Mouse (Mus musculus): ENCODE measurements at regions not wholly inside any gene's neighbourhood (a gene's known extent, or its start where the extent isn't known, plus 50 kb on each side); places are given as distances from the start of the nearest gene placed in this dataset.

DNA sequence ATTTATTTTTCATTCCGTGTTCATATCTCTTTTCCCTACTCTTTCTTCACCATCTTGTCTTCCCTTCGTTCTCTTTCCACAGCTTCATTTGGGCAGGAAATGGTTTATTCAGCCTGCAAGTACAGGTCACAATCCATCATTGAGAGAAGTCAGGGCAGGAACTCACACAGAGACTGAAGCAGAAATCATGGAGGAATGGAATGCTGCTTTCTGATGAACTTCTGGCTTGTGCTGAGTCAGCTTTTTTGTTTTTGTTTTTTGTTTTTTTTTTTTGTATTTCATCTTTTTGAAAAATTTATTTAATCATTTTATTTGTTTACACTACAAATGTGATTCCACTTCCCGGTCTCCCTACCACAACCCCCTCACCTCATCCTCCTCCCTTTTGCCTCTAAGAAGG is 51.2 kb upstream of the Suclg2 start:
- no peaks in the 10 kb centered on the region for H3K27me3 ChIP-seq
- H3K9me3 ChIP-seq = no peaks in the 10 kb centered on the region
- H3K4me1 ChIP-seq = no peaks in the 10 kb centered on the region
- no peak overlapping the region for H3K4me3 ChIP-seq
- H3K9ac ChIP-seq = no peak overlapping the region
- H3K27ac ChIP-seq = no peak overlapping the region
- ATAC-seq (ENCODE audit: borderline replicate concordance, extremely low read depth, low FRiP score, low TSS enrichment) = no peak
- H3K4me2 ChIP-seq = no peak overlapping the region
- no peaks in the 10 kb centered on the region for H3K36me3 ChIP-seq
- WGBS = 49% methylated on average over 3 of the region's 3 CpGs

DNA sequence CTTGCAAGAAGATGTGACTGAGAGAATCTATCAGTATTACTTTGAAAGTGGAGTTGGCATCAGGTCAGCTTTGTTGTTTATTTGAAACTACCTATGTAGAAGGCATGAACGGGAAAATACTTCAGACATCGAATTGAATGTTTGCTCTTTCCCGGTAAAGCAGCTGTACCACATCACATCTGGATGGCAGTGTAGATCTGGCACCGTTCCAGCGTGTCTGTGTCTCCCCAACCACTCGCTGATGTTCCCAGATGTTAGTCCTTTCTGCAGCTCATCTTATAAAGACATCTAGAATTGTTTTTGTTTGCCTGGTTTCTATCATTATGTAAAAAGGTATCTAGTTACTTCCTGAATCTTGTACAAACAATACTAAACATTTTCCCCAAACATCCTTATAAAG is 83.1 kb upstream of the Suclg2 start:
- Histone ChIP-seq H3K4me2 (no peak overlapping the region), H3K36me3 (no peaks in the 10 kb centered on the region), H3K27me3 (no peaks in the 10 kb centered on the region), H3K4me3 (no peak overlapping the region), H3K27ac (no peak overlapping the region), H3K9ac (no peak overlapping the region), H3K4me1 (no peaks in the 10 kb centered on the region), H3K9me3 (no peaks in the 10 kb centered on the region)
- WGBS = 43% methylated on average over 6 of the region's 6 CpGs
- ATAC-seq (ENCODE audit: borderline replicate concordance, extremely low read depth, low FRiP score, low TSS enrichment) = no peak

DNA sequence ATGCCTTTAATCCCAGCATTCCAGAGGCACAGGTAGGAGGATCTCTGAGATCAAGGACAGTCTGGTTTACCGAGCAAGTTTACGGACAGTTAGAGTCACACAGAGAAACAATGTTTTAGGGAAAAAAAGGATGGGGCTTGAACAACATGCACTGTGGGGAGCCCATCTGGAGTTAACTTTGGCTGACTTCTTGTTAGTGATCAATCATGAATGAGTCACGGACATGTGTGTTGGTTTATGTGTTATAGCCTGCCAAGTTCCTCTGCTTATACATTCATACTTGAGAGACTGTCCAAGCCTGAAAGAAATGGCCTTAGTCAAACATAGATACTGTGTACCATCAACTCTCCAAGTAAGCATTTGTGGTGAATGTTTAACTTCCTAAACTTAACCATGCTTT is 122.9 kb upstream of the Suclg2 start:
- H3K27me3 ChIP-seq = no peaks in the 10 kb centered on the region
- peaks cover 4% of the 10 kb centered on the region; the same call in 1 of the 2 replicates for H3K4me1 ChIP-seq
- no peaks in the 10 kb centered on the region for H3K36me3 ChIP-seq
- H3K27ac ChIP-seq = peak overlapping the region; percentile 29; the same call in 1 of the 2 replicates
- no peaks in the 10 kb centered on the region for H3K9me3 ChIP-seq
- peak; percentile 90; the same call in 1 of the 2 replicates for ATAC-seq (ENCODE audit: borderline replicate concordance, extremely low read depth, low FRiP score, low TSS enrichment)
- no peak overlapping the region for H3K9ac ChIP-seq
- 38% methylated on average over 3 of the region's 3 CpGs for WGBS
- no peak overlapping the region for H3K4me2 ChIP-seq
- no peak overlapping the region for H3K4me3 ChIP-seq

DNA sequence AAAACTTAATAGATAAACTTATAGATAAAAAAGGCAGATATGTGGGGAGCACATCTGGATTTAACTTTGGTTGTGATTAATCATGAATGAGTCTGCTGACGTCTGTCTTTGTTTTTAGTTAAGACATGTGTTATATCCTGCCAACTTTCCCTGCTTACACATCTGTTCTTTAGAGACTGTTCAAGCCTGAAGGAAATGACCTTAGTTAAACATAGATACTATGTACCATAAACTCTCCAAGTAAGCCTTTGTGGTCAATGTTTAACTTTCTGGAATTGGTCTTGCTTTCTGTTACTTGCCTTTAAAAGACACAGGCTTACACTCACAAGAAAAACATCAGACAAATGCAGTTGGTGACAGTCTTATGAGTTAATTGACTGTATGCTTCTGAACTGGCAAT is 127.9 kb upstream of the Suclg2 start:
- no peaks in the 10 kb centered on the region for H3K9me3 ChIP-seq
- no peak overlapping the region for H3K4me2 ChIP-seq
- no peak overlapping the region for H3K4me3 ChIP-seq
- no peak overlapping the region for H3K27ac ChIP-seq
- no peaks in the 10 kb centered on the region for H3K27me3 ChIP-seq
- no peak overlapping the region for H3K9ac ChIP-seq
- H3K4me1 ChIP-seq = peaks cover 4% of the 10 kb centered on the region; the same call in 1 of the 2 replicates
- no peak for ATAC-seq (ENCODE audit: borderline replicate concordance, extremely low read depth, low FRiP score, low TSS enrichment)
- no peaks in the 10 kb centered on the region for H3K36me3 ChIP-seq
- WGBS = 2% methylated on average over 1 of the region's 1 CpGs

DNA sequence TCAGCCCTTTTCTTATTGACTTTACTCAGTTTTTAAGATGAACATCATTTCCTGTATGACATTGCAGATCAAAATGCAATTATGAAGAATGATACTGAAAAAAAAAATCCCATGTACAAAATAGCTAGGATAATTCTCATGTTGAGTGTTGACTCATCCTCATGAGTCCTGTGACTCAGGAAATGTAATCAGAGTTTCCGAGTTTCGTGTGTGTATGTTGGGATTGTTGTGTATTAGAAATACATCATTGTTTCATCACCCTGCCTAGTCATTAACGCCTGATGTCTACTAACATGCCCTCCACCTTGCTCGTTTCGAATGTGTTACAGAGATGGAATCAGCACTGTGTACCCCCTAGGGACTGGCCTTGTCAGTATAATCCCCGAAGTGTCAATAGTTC is 156.9 kb upstream of the Suclg2 start:
- 67% methylated on average over 6 of the region's 6 CpGs for WGBS
- ATAC-seq (ENCODE audit: borderline replicate concordance, extremely low read depth, low FRiP score, low TSS enrichment) = no peak
- H3K27me3 ChIP-seq = no peaks in the 10 kb centered on the region
- H3K9ac ChIP-seq = no peak overlapping the region
- no peak overlapping the region for H3K4me3 ChIP-seq
- H3K4me2 ChIP-seq = no peak overlapping the region
- no peaks in the 10 kb centered on the region for H3K9me3 ChIP-seq
- no peaks in the 10 kb centered on the region for H3K36me3 ChIP-seq
- no peaks in the 10 kb centered on the region for H3K4me1 ChIP-seq
- no peak overlapping the region for H3K27ac ChIP-seq

DNA sequence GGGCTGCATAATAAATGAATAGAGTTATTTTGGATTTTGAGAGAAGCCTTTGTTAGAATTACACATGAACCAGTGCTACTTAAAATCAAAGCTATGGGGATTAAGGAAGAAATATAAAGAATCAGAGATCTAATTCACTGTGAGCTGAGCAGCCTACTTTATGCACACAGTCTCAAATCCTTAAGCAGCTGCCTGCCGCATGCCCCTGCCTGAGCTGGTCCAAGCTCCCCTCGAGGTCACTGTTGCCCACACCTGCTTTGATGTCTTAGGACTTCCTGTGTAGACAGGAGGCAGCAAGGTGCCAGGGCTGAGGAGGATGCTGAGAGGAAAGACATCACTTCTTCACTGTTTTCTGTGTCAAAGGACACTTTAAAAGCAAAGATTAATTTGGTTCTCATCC is 157.7 kb upstream of the Suclg2 start:
- H3K4me3 ChIP-seq = no peak overlapping the region

DNA sequence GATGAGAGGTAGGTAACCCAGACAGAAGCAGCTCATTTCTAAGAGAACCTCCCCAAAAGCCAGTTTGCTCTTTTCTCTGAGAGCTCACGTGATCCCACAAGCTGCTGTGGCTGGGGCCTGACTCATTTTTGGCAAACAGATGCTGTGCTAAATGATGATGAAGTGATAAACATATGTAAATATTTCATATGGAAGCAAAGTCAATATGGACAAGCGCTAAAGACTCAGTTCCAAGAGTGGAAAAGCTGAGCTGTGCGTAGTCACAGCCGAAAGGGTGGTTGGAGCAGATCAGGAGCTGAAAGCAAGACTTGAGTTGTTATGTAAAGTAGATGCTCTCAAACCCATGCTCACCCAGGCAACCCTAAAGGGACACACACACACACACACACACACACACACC is 168.0 kb upstream of the Suclg2 start:
- Histone ChIP-seq H3K4me3 (no peak overlapping the region), H3K4me2 (no peak overlapping the region), H3K4me1 (no peaks in the 10 kb centered on the region), H3K9me3 (no peaks in the 10 kb centered on the region), H3K36me3 (no peaks in the 10 kb centered on the region), H3K27me3 (no peaks in the 10 kb centered on the region), H3K9ac (no peak overlapping the region), H3K27ac (no peak overlapping the region)
- 46% methylated on average over 4 of the region's 4 CpGs for WGBS
- ATAC-seq (ENCODE audit: borderline replicate concordance, extremely low read depth, low FRiP score, low TSS enrichment) = peak; percentile 57; the same call in 1 of the 2 replicates

More for the DNA sequence above, 157.7 kb upstream of the Suclg2 start:
- no peak overlapping the region for H3K4me2 ChIP-seq
- no peaks in the 10 kb centered on the region for H3K36me3 ChIP-seq
- 40% methylated on average over 2 of the region's 2 CpGs for WGBS
- H3K9ac ChIP-seq = no peak overlapping the region
- no peaks in the 10 kb centered on the region for H3K9me3 ChIP-seq
- H3K27ac ChIP-seq = no peak overlapping the region
- no peak for ATAC-seq (ENCODE audit: borderline replicate concordance, extremely low read depth, low FRiP score, low TSS enrichment)
- H3K27me3 ChIP-seq = no peaks in the 10 kb centered on the region
- H3K4me1 ChIP-seq = no peaks in the 10 kb centered on the region

DNA sequence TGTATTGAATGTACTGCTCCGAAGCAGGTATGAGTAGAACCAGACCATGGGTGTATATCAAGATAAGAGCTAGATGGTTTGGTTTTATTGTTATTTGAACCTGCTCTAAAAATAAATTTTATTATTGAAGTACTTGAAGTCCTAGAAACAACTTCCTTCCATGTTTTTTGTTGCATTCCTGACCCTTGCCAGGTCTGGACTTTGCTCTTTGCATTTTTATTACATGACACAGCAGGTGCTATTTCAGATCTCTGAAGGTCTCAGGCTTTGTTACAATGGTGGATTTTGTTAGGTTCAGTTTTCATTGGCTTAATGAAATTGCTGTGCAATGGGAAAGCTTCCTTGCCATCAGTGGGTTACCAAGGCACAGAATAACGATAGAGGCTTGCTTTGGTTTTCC is 184.0 kb upstream of the Suclg2 start:
- Histone ChIP-seq H3K4me3 (no peak overlapping the region), H3K36me3 (no peaks in the 10 kb centered on the region), H3K9ac (no peak overlapping the region), H3K9me3 (no peaks in the 10 kb centered on the region), H3K27me3 (no peaks in the 10 kb centered on the region), H3K4me2 (no peak overlapping the region), H3K27ac (no peak overlapping the region), H3K4me1 (no peaks in the 10 kb centered on the region)
- ATAC-seq (ENCODE audit: borderline replicate concordance, extremely low read depth, low FRiP score, low TSS enrichment) = no peak
- 84% methylated on average over 2 of the region's 2 CpGs for WGBS

DNA sequence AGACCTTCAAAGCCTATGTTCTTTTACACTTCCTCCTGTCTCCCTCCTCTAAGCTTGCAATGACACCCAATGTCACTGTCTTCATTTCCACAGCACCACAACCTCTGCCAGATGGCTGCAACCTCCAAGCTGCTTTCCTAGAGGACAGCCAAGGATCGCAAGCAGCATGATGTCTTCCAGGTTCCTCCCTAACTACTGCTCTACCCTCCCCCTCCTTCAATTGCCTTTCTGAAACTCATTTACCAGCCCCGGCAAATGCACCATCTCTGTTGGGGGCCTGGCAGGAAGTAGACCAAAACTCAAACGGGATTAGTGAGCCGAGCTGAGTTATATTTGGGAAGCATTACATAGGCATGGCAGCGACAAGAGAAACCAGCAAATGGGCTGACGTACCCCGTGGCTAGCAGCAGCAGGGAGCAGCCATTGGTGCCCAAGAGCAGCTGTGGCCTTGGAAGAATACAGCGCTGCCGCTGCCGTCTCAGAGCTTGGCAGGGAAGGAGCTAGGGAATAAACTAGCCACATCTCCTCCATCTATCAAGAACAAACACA is 185.6 kb upstream of the Suclg2 start:
- Histone ChIP-seq H3K9ac (no peak overlapping the region), H3K27ac (no peak overlapping the region), H3K4me2 (no peak overlapping the region), H3K4me3 (no peak overlapping the region), H3K4me1 (no peaks in the 10 kb centered on the region), H3K9me3 (no peaks in the 10 kb centered on the region), H3K27me3 (no peaks in the 10 kb centered on the region), H3K36me3 (no peaks in the 10 kb centered on the region)
- no peak for ATAC-seq (ENCODE audit: borderline replicate concordance, extremely low read depth, low FRiP score, low TSS enrichment)
- WGBS = 36% methylated on average over 10 of the region's 10 CpGs

DNA sequence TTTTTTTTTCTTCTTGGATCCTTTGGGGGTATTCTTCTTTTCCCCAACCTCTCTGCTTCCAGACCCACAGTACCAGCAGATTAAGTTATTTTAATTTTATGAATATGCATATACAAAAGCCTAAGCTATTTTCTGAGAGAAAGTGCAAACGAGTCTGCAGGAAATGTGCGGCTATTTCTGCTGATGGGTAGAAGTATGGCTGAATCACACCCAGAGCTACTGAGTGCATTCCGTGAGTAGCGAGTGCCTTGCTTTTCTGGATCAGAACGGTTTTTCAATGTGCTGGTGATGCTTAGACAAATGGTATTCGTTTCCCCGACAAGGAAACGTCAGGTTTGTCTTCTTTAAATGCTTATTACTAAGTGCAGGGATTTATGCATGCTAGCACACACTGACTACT is 186.5 kb upstream of the Suclg2 start:
- Histone ChIP-seq H3K9me3 (no peaks in the 10 kb centered on the region), H3K9ac (no peak overlapping the region), H3K4me2 (no peak overlapping the region), H3K4me3 (no peak overlapping the region), H3K27me3 (no peaks in the 10 kb centered on the region), H3K4me1 (no peaks in the 10 kb centered on the region), H3K27ac (no peak overlapping the region), H3K36me3 (no peaks in the 10 kb centered on the region)
- no peak for ATAC-seq (ENCODE audit: borderline replicate concordance, extremely low read depth, low FRiP score, low TSS enrichment)
- 78% methylated on average over 8 of the region's 8 CpGs for WGBS

DNA sequence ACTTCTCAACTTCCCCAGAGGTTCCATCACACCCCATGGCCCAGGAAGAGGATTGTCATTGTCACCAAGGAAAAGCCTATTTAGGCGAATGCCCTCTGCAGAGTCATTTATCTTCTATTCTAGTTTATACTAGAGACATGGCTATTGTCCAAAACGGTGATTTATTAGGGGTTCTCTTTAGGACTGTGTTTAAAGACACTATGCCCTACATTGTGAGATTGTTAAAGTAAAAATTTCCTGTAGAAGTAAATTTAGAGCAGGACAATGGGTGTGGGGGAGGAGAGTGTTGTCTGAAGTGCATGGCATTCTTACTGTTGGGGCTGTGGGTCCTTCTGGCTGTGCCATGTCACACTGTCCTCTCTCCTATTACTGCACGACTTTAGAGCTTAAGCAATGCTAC is 191.2 kb upstream of the Fam19a1 start:
- no peak overlapping the region for H3K4me3 ChIP-seq
- no peak for ATAC-seq (ENCODE audit: borderline replicate concordance, extremely low read depth, low FRiP score, low TSS enrichment)
- H3K4me1 ChIP-seq = peaks cover 12% of the 10 kb centered on the region
- H3K4me2 ChIP-seq = no peak overlapping the region
- H3K36me3 ChIP-seq = no peaks in the 10 kb centered on the region
- WGBS = 21% methylated on average over 3 of the region's 3 CpGs
- H3K9ac ChIP-seq = no peak overlapping the region
- H3K27me3 ChIP-seq = no peaks in the 10 kb centered on the region
- no peak overlapping the region for H3K27ac ChIP-seq
- no peaks in the 10 kb centered on the region for H3K9me3 ChIP-seq

DNA sequence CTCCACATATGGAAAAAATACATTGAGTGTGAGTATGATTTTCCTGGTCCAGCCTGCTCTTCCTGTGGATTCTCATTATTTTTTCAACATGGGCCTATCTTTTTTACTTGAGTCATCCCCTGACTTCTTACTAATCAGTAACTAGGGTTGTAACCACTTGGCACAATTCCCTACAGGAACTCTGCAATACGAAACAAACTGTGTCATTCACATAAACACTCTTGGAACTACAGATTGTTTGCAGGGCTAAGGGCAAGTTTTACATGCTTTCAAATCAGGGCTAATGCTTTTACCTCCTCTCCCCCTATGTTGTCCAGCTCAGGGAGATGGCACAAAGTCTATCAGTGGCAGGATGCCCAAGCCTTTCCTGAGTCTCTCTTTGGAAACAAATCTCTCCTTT is 178.4 kb upstream of the Fam19a1 start:
- Histone ChIP-seq H3K9me3 (no peaks in the 10 kb centered on the region), H3K27me3 (no peaks in the 10 kb centered on the region), H3K9ac (no peak overlapping the region), H3K27ac (no peak overlapping the region), H3K4me3 (no peak overlapping the region), H3K4me1 (peaks cover 7% of the 10 kb centered on the region; the same call in 1 of the 2 replicates), H3K4me2 (no peak overlapping the region), H3K36me3 (no peaks in the 10 kb centered on the region)
- 26% methylated on average over 1 of the region's 1 CpGs for WGBS
- ATAC-seq (ENCODE audit: borderline replicate concordance, extremely low read depth, low FRiP score, low TSS enrichment) = no peak

DNA sequence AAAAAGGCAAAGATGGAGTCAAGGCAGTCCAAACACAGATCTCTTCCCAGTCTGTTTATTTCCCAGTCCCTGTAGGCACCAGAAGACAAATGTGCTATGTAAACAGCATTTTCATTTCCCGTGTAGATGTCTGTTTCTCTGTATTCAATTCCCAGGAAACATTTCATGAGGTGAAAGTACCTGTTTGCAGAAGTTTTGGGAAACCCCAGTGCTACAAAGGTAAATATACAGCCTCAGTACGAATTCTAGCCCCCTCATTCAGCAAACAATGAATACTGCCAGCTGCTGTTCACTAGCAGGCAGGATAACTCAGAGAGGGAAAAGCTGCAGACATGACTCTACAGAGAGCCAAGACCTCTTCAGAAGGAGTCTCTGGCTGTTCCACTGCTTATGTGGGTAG is 176.4 kb upstream of the Fam19a1 start:
- H3K4me2 ChIP-seq = no peak overlapping the region
- WGBS = 11% methylated on average over 2 of the region's 2 CpGs
- no peak for ATAC-seq (ENCODE audit: borderline replicate concordance, extremely low read depth, low FRiP score, low TSS enrichment)
- H3K27me3 ChIP-seq = no peaks in the 10 kb centered on the region
- H3K36me3 ChIP-seq = no peaks in the 10 kb centered on the region
- H3K27ac ChIP-seq = no peak overlapping the region
- H3K4me3 ChIP-seq = no peak overlapping the region
- H3K9ac ChIP-seq = no peak overlapping the region
- peaks cover 7% of the 10 kb centered on the region; the same call in 1 of the 2 replicates for H3K4me1 ChIP-seq
- H3K9me3 ChIP-seq = no peaks in the 10 kb centered on the region
